Mouse (Mus musculus): ENCODE measurements around the gene Lrfn4.

DNA sequence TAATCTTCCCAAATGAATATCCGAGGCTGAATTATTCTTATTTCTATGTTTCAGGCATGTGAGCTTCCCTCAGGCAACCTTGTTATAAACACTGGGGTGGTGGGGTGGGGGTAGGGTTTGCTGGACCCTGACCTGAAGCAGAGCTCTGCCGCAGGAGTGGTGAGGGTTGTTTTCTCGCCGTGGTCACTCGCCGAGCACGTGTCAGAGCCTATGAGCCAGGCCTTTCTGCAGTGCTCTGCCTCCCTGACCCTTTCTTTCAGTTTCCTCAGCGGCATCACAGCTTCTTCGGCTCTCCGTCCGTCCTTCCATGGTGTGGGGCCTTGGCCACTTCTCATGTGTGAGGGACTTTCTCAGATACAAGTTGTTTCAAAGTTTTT lies 45.2 kb downstream of the Lrfn4 start:
- TF ChIP-seq CTCF (IDR thresholded peaks at IDR 0.05; ENCODE audit: low read depth), result no peak
- no peak for TF ChIP-seq EP300 (IDR thresholded peaks at IDR 0.05; ENCODE audit: low read depth)

All from heart, postnatal 0 days (tissue).